ENCODE assay signal across 8 mouse cellular contexts in the genomic region with DNA sequence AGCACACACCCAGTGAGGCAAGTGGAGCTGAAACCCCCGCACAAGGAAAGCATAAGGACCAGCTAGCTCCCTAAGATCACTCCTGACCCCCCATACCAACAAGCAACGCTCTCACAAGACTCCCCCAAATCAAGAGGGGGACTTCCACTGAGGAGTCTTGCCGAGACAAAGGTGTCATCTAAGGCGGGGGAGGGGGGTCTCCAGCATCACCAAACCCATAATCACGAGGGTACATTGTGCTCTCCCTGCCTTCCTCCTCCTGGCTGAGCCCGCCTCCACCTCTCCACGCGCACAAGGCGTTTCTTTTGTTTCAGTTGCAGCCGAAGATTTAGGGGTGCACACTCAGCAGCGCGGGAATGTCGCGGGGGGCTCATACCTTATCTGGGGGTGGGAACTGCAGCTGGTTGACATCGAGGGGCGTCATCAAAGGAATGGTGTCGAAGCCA. TPM values are rescaled to one million over a fixed set of nuclear protein-coding genes. Genes with fewer than 3 reads are reported as not detected.
DNase-seq lines count a peak whose midpoint lies in the region; ATAC-seq and TF ChIP-seq lines count a peak whose summit lies in the region.

No protein-coding gene starts in this region.

- no peak for TF ChIP-seq CTCF in midbrain, postnatal 0 days (IDR thresholded peaks at IDR 0.05)

- H3K4me2 ChIP-seq in neural tube, embryonic 11.5 days (ENCODE audit: low read depth) = peak overlapping the region; percentile 73
- peak overlapping the region; percentile 93 for H3K4me2 ChIP-seq in intestine, embryonic 15.5 days (replicated peaks)
- peak overlapping the region; percentile 85 for H3K4me2 ChIP-seq in midbrain, postnatal 0 days (ENCODE audit: low read depth, low read length, poor library complexity, severe bottlenecking)

- 3% methylated on average over 17 of the region's 17 CpGs for WGBS in neural tube, embryonic 11.5 days
- WGBS in intestine, embryonic 15.5 days = 7% methylated on average over 17 of the region's 17 CpGs
- WGBS in midbrain, postnatal 0 days = 1% methylated on average over 17 of the region's 17 CpGs

- H3K27me3 ChIP-seq in neural tube, embryonic 11.5 days (ENCODE audit: control insufficient read depth, insufficient read depth, low read length) = peaks cover 5% of the 10 kb centered on the region; the same call in 1 of the 2 replicates
- peaks cover 25% of the 10 kb centered on the region for H3K27me3 ChIP-seq in intestine, embryonic 15.5 days (replicated peaks)
- H3K27me3 ChIP-seq in midbrain, postnatal 0 days (ENCODE audit: insufficient read depth, low read length) = no peaks in the 10 kb centered on the region

- ATAC-seq in cerebellum, adult (ENCODE audit: insufficient number of reproducible peaks, low FRiP score, low TSS enrichment) = no peak
- ATAC-seq in neural tube, embryonic 11.5 days (ENCODE audit: insufficient read depth, low FRiP score, low TSS enrichment) = peak; percentile 42
- no peak for ATAC-seq in intestine, embryonic 15.5 days
- ATAC-seq in midbrain, postnatal 0 days (ENCODE audit: low FRiP score) = peak; percentile 74
- no peak for ATAC-seq in inflammation-experienced regulatory T-cells, adult 6 months

- DNase-seq in cerebellum, adult 11-12 months = peak; percentile 61
- DNase-seq in neural tube, embryonic 11.5 days (ENCODE audit: low spot score) = peak; percentile 68
- DNase-seq in neural tube, embryonic 10.5 days (ENCODE audit: extremely low spot score, low spot score) = no peak
- peak; percentile 78 for DNase-seq in midbrain, postnatal 0 days (ENCODE audit: low spot score)
- no peak for DNase-seq in kidney, postnatal 25 days

- peak overlapping the region; percentile 86 for H3K4me3 ChIP-seq in neural tube, embryonic 11.5 days (ENCODE audit: low read depth, low read length)
- H3K4me3 ChIP-seq in intestine, embryonic 15.5 days (replicated peaks) = peak overlapping the region; percentile 71
- peak overlapping the region; percentile 70 for H3K4me3 ChIP-seq in midbrain, postnatal 0 days (ENCODE audit: low read depth, low read length)

- H3K9ac ChIP-seq in neural tube, embryonic 11.5 days (ENCODE audit: low read length) = peak overlapping the region; percentile 99
- H3K9ac ChIP-seq in intestine, embryonic 15.5 days = peak overlapping the region; percentile 57
- peak overlapping the region; percentile 99 for H3K9ac ChIP-seq in midbrain, postnatal 0 days (replicated peaks; ENCODE audit: low read length, poor library complexity, severe bottlenecking)

- H3K4me1 ChIP-seq in neural tube, embryonic 11.5 days (ENCODE audit: control insufficient read depth, insufficient read depth, low read length) = peaks cover 18% of the 10 kb centered on the region
- peaks cover 6% of the 10 kb centered on the region for H3K4me1 ChIP-seq in intestine, embryonic 15.5 days (replicated peaks)
- peaks cover 38% of the 10 kb centered on the region for H3K4me1 ChIP-seq in midbrain, postnatal 0 days (ENCODE audit: insufficient read depth, low read length)

- peak overlapping the region; percentile 83; the same call in 1 of the 2 replicates for H3K27ac ChIP-seq in neural tube, embryonic 11.5 days (ENCODE audit: low read depth, low read length)
- H3K27ac ChIP-seq in intestine, embryonic 15.5 days = no peak overlapping the region
- peak overlapping the region; percentile 99 for H3K27ac ChIP-seq in midbrain, postnatal 0 days (ENCODE audit: low read depth, low read length)

- peaks cover 18% of the 10 kb centered on the region for H3K36me3 ChIP-seq in neural tube, embryonic 11.5 days (ENCODE audit: control insufficient read depth, insufficient read depth, low read length)
- peaks cover 12% of the 10 kb centered on the region; the same call in 1 of the 2 replicates for H3K36me3 ChIP-seq in intestine, embryonic 15.5 days
- peaks cover 29% of the 10 kb centered on the region for H3K36me3 ChIP-seq in midbrain, postnatal 0 days (ENCODE audit: insufficient read depth, low read length)

- H3K9me3 ChIP-seq in neural tube, embryonic 11.5 days (ENCODE audit: control insufficient read depth, low read length) = no peaks in the 10 kb centered on the region
- no peaks in the 10 kb centered on the region for H3K9me3 ChIP-seq in intestine, embryonic 15.5 days
- H3K9me3 ChIP-seq in midbrain, postnatal 0 days (ENCODE audit: low read length) = no peaks in the 10 kb centered on the region

RNA-seq across cellular contexts. Expression of gene Nsg1, which starts 1.2 kb away (rescaled TPM):
- polyA plus RNA-seq in neural tube, embryonic 11.5 days (2014; fragmentation: Nextera tagmentation; extraction: Ambion mirVana) = 85.1 and 99.9 TPM in 2 replicates
- polyA plus RNA-seq in intestine, embryonic 15.5 days (2015; fragmentation: Nextera tagmentation; extraction: Ambion mirVana) = 59.8 and 62.3 TPM in 2 replicates
- 1,351 and 1,527 TPM in 2 replicates for total RNA-seq in midbrain, postnatal 0 days (2014; rRNA removed)
- polyA plus RNA-seq in midbrain, postnatal 0 days (2015; fragmentation: Nextera tagmentation; extraction: Ambion mirVana) = 1,877 and 1,998 TPM in 2 replicates
- polyA plus RNA-seq in inflammation-experienced regulatory T-cells, adult 6 months (2017; shearing (Covaris generic)) = under 1 TPM; 0.34 to 0.98 (median 0.55) TPM

Comparison
In these comparisons a context has a peak if more than half of its experiments do, and no peak if none do; other contexts are left out.
1. DNase-seq: peak in cerebellum, adult 11-12 months (single experiment), neural tube, embryonic 11.5 days (single experiment) and midbrain, postnatal 0 days (single experiment); none in neural tube, embryonic 10.5 days (single experiment) and kidney, postnatal 25 days (0 of 2).
2. ATAC-seq: peak in neural tube, embryonic 11.5 days (single experiment) and midbrain, postnatal 0 days (single experiment); none in cerebellum, adult (single experiment), intestine, embryonic 15.5 days (single experiment) and inflammation-experienced regulatory T-cells, adult 6 months (single experiment).
3. RNA of gene Nsg1, which starts 1.2 kb away (polyA plus RNA-seq): 1,877 to 1,998 TPM in midbrain, postnatal 0 days, 85.1 to 99.9 TPM in neural tube, embryonic 11.5 days and 59.8 to 62.3 TPM in intestine, embryonic 15.5 days; 0.34 to 0.98 TPM in inflammation-experienced regulatory T-cells, adult 6 months; every median in the first group is over 10 times any median in the second.
4. Peak in every context shown above with its lines, with median percentiles within 50 percentile points of each other: H3K4me2 ChIP-seq, H3K4me3 ChIP-seq and H3K9ac ChIP-seq.